Mouse (Mus musculus) liver, embryonic 14.5 days (tissue): ENCODE results near the gene Josd1.

ENCODE experiments used
- CTCF ChIP-seq: IDR thresholded peaks from 2 replicates; pipeline ENCODE4 v1.5.1; 2016; ENCODE audit warnings: antibody characterized with exemption, low read depth, control low read depth
- EP300 ChIP-seq: IDR thresholded peaks from 2 replicates; pipeline ENCODE4 v1.6.1; 2016; ENCODE audit warnings: antibody characterized with exemption, low read depth

- no peak for TF ChIP-seq CTCF
- no peak for TF ChIP-seq EP300
Observed at GRCm38 (mm10) chr15:79683146-79683545, 4.6 kb downstream of the Josd1 start.
